Mouse (Mus musculus): Measurements from ENCODE around the gene Qrfp.

Gene Qrfp

GRCm38 (mm10) chr2:31813641-31814040 is 3.3 kb upstream of the Qrfp start:
- no peak for DNase-seq

GRCm38 (mm10) chr2:31811086-31811958 is 942 bp upstream of the Qrfp start:
- no peak for DNase-seq

GRCm38 (mm10) chr2:31809358-31809740 is 1.0 kb downstream of the Qrfp start:
- no peak for DNase-seq

- no peak for DNase-seq
Observed at GRCm38 (mm10) chr2:31808410-31809357, 1.7 kb downstream of the Qrfp start.

- no peak for DNase-seq
Observed at GRCm38 (mm10) chr2:31806639-31807382, 3.6 kb downstream of the Qrfp start.

GRCm38 (mm10) chr2:31803480-31803879 is 6.9 kb downstream of the Qrfp start:
- DNase-seq = no peak

- DNase-seq = no peak
Observed at GRCm38 (mm10) chr2:31802811-31803210, 7.6 kb downstream of the Qrfp start.

GRCm38 (mm10) chr2:31801416-31801815 is 9.0 kb downstream of the Qrfp start:
- no peak for DNase-seq

GRCm38 (mm10) chr2:31796943-31797342 is 13.4 kb downstream of the Qrfp start:
- DNase-seq = no peak

- no peak for DNase-seq
Observed at GRCm38 (mm10) chr2:31792611-31793010, 17.8 kb downstream of the Qrfp start.

- DNase-seq = no peak
Observed at GRCm38 (mm10) chr2:31791260-31791659, 19.1 kb downstream of the Qrfp start.

- DNase-seq = no peak
Observed at GRCm38 (mm10) chr2:31790728-31791251, 19.6 kb downstream of the Qrfp start.

GRCm38 (mm10) chr2:31789215-31789614 is 21.2 kb downstream of the Qrfp start:
- no peak for DNase-seq

- no peak for DNase-seq
Observed at GRCm38 (mm10) chr2:31788227-31788626, 22.2 kb downstream of the Qrfp start.

GRCm38 (mm10) chr2:31787029-31787428 is 23.4 kb downstream of the Qrfp start:
- peak; percentile 77 for DNase-seq

GRCm38 (mm10) chr2:31785074-31785473 is 25.3 kb downstream of the Qrfp start:
- peak; percentile 80 for DNase-seq

GRCm38 (mm10) chr2:31782958-31783602 is 27.3 kb downstream of the Qrfp start:
- no peak for DNase-seq

- no peak for DNase-seq
Observed at GRCm38 (mm10) chr2:31779258-31779657, 31.1 kb downstream of the Qrfp start.

GRCm38 (mm10) chr2:31776479-31776878 is 33.9 kb downstream of the Qrfp start:
- no peak for DNase-seq

GRCm38 (mm10) chr2:31770781-31771441 is 39.5 kb downstream of the Qrfp start:
- DNase-seq = peak; percentile 54

- DNase-seq = no peak
Observed at GRCm38 (mm10) chr2:31769631-31770111, 40.7 kb downstream of the Qrfp start.

Data from thymus, postnatal 25 days (tissue).